Mouse (Mus musculus) spleen, adult 2 months (tissue): ENCODE measurements around the gene Erf. TPM values are rescaled to one million over a fixed set of nuclear protein-coding genes. Genes with fewer than 3 reads are reported as not detected.

Experiments used
- DNase-seq, 2 experiments: peaks; one replicate each; pipeline versions ENCODE4 v3.0.0 to v3.0.0-alpha.2; 2012 to 2021; ENCODE audit warnings: low spot score in 2 of 2, low read depth in 1 of 2
- H3K27ac ChIP-seq: fragments of 200-500 bp; 2 replicates; pipeline ENCODE4 v1.5.1; 2012; ENCODE audit warnings: low read length, inconsistent platforms; ENCODE audit not compliant: insufficient read depth
- H3K27me3 ChIP-seq: fragments of 200-500 bp; 2 replicates; pipeline ENCODE4 v1.6.1; 2012; ENCODE audit warnings: mild to moderate bottlenecking, moderate library complexity, low read length, inconsistent platforms; ENCODE audit not compliant: control insufficient read depth, insufficient read depth
- H3K36me3 ChIP-seq: fragments of 200-500 bp; 2 replicates; pipeline ENCODE4 v1.6.1; 2012; ENCODE audit warnings: mild to moderate bottlenecking, low read length, inconsistent platforms; ENCODE audit not compliant: control insufficient read depth, insufficient read depth
- H3K4me1 ChIP-seq: fragments of 200-500 bp; 2 replicates; pipeline ENCODE4 v1.6.1; 2011; ENCODE audit warnings: inconsistent platforms; ENCODE audit not compliant: control insufficient read depth, insufficient read depth, insufficient read length
- H3K4me3 ChIP-seq: fragments of 200-500 bp; 2 replicates; pipeline ENCODE4 v1.5.1; 2011; ENCODE audit warnings: mild to moderate bottlenecking, inconsistent platforms; ENCODE audit not compliant: insufficient read depth, insufficient read length; ENCODE audit errors: extremely low read depth
- CTCF ChIP-seq: fragments of 200-500 bp; IDR thresholded peaks from 2 replicates; pipeline ENCODE4 v1.5.1; 2011; ENCODE audit warnings: mild to moderate bottlenecking, inconsistent platforms; ENCODE audit not compliant: insufficient read depth, insufficient read length, insufficient replicate concordance; ENCODE audit errors: extremely low read depth
- POLR2A ChIP-seq: fragments of 200-500 bp; IDR thresholded peaks from 2 replicates; pipeline ENCODE4 v1.6.1; 2011; ENCODE audit warnings: low read depth, low read length, inconsistent platforms
- WGBS: fragments of 180-500 bp; shearing (Covaris S2); methylation state at CpG from one replicate; pipeline ENCODE4 v1.1.7; 2018; 5-methylcytosine and 5-hydroxymethylcytosine counted together
- polyA plus RNA-seq: library from polyadenylated mRNA; depleted of rRNA; stranded (reverse); fragments of >200 nt; gene quantifications from 2 replicates; pipeline ENCODE4 v1.2.3, GENCODE M21; 2012

The Erf gene
- polyA plus RNA-seq, 1 experiment, result 17.2 TPM

- TF ChIP-seq POLR2A, result no peak
- H3K4me3 ChIP-seq, result no peak overlapping the region
- WGBS, result 92% methylated on average over 30 of the region's 30 CpGs
- no peak overlapping the region for H3K27ac ChIP-seq
- no peak for DNase-seq
- H3K27me3 ChIP-seq, result no peaks in the 10 kb centered on the region
- H3K4me1 ChIP-seq, result peaks cover 4% of the 10 kb centered on the region; the same call in 1 of the 2 replicates
- peaks cover 6% of the 10 kb centered on the region for H3K36me3 ChIP-seq
Observed at GRCm38 (mm10) chr7:25244562-25245369, 5.8 kb downstream of the Erf start.

GRCm38 (mm10) chr7:25243361-25243760, 7.2 kb downstream of the Erf start:
- Histone ChIP-seq H3K4me3 (no peak overlapping the region), H3K36me3 (peaks cover 6% of the 10 kb centered on the region), H3K27me3 (no peaks in the 10 kb centered on the region), H3K4me1 (peaks cover 3% of the 10 kb centered on the region; the same call in 1 of the 2 replicates), H3K27ac (no peak overlapping the region)
- 97% methylated on average over 4 of the region's 4 CpGs for WGBS
- no peak for DNase-seq
- TF ChIP-seq CTCF, result no peak
- no peak for TF ChIP-seq POLR2A

- TF ChIP-seq CTCF (no peak), POLR2A (no peak)
- no peak for DNase-seq
- Histone ChIP-seq H3K27me3 (no peaks in the 10 kb centered on the region), H3K27ac (no peak overlapping the region), H3K36me3 (peaks cover 6% of the 10 kb centered on the region), H3K4me3 (no peak overlapping the region), H3K4me1 (peaks cover 3% of the 10 kb centered on the region; the same call in 1 of the 2 replicates)
- 57% methylated on average over 2 of the region's 2 CpGs for WGBS
Observed at GRCm38 (mm10) chr7:25241062-25241461, 9.5 kb downstream of the Erf start.

GRCm38 (mm10) chr7:25240631-25241030, 9.9 kb downstream of the Erf start:
- H3K4me3 ChIP-seq, result no peak overlapping the region
- H3K27me3 ChIP-seq, result no peaks in the 10 kb centered on the region
- peaks cover 6% of the 10 kb centered on the region for H3K36me3 ChIP-seq
- 89% methylated on average over 7 of the region's 7 CpGs for WGBS
- TF ChIP-seq POLR2A (no peak), CTCF (no peak)
- no peak overlapping the region for H3K27ac ChIP-seq
- no peak for DNase-seq
- peaks cover 4% of the 10 kb centered on the region; the same call in 1 of the 2 replicates for H3K4me1 ChIP-seq

GRCm38 (mm10) chr7:25238829-25239623, 11.5 kb downstream of the Erf start:
- H3K27me3 ChIP-seq, result no peaks in the 10 kb centered on the region
- peaks cover 4% of the 10 kb centered on the region; the same call in 1 of the 2 replicates for H3K4me1 ChIP-seq
- peak; percentile 83 to 92 for DNase-seq
- H3K36me3 ChIP-seq, result peaks cover 1% of the 10 kb centered on the region; the same call in 1 of the 2 replicates
- TF ChIP-seq POLR2A (no peak; the same call in 1 of the 2 replicates), CTCF (peak; percentile 62; the same call in 1 of the 2 replicates)
- peak overlapping the region; percentile 82 for H3K27ac ChIP-seq
- 2% methylated on average over 30 of the region's 30 CpGs for WGBS
- H3K4me3 ChIP-seq, result peak overlapping the region; percentile 43

GRCm38 (mm10) chr7:25238015-25238706, 12.4 kb downstream of the Erf start:
- DNase-seq, result peak; percentile 92 to 95
- peak overlapping the region; percentile 59 for H3K4me3 ChIP-seq
- no peaks in the 10 kb centered on the region for H3K27me3 ChIP-seq
- H3K27ac ChIP-seq, result peak overlapping the region; percentile 91
- under 1% methylated on average over 23 of the region's 23 CpGs for WGBS
- TF ChIP-seq POLR2A (peak; percentile 5; the same call in 1 of the 2 replicates), CTCF (no peak)
- H3K36me3 ChIP-seq, result peaks cover 7% of the 10 kb centered on the region; the same call in 1 of the 2 replicates
- H3K4me1 ChIP-seq, result peaks cover 4% of the 10 kb centered on the region; the same call in 1 of the 2 replicates
